Mouse (Mus musculus): ENCODE measurements around the gene Fbln2. TPM values are rescaled to one million over a fixed set of nuclear protein-coding genes. Genes with fewer than 3 reads are reported as not detected.

Fbln2 gene
- polyA plus RNA-seq, 2 experiments = 219 to 294 TPM

DNA sequence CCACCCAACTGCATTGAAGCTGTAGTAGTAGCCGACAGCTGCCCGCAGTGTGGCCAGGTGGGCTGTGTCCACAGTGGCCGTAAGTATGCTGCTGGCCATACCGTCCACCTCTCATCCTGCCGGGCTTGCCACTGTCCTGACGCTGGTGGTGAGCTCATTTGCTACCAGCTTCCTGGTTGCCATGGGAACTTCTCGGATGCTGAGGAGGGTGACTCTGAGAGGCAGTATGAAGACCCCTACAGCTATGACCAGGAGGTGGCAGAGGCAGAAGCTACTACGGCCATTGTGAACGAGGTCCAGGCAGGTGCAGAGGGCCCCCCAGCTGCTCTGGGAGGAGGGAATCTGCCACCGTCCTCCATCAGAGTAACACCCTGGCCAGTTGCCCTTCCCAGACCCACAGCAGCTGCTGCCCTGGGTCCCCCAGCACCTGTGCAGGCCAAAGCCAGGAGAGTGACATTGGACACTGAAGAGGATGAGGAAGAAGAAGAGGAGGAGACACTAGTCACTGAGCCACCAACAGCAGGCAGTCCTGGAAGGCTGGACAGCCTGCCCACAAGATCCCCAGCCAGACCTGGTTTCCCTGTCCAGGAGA, 21.3 kb downstream of the Fbln2 start:
- no peak for ATAC-seq (ENCODE audit: low FRiP score, low read depth)
- no peak for TF ChIP-seq POLR2A (IDR thresholded peaks at IDR 0.05; ENCODE audit: borderline replicate concordance, extremely low read depth, insufficient read depth, insufficient read length)
- H3K4me1 ChIP-seq (ENCODE audit: control insufficient read depth, insufficient read depth, low read length) = peaks cover 42% of the 10 kb centered on the region
- no peaks in the 10 kb centered on the region for H3K9me3 ChIP-seq (ENCODE audit: control insufficient read depth, low read length)
- H3K9ac ChIP-seq (ENCODE audit: low read depth, low read length, severe bottlenecking) = no peak overlapping the region
- no peaks in the 10 kb centered on the region for H3K27me3 ChIP-seq (ENCODE audit: control insufficient read depth, insufficient read depth, low read length)
- H3K4me2 ChIP-seq (replicated peaks; ENCODE audit: low read depth, low read length, severe bottlenecking) = no peak overlapping the region
- whole genome bisulfite sequencing = 72% methylated on average over 10 of the region's 10 CpGs
- peaks cover 44% of the 10 kb centered on the region for H3K36me3 ChIP-seq (ENCODE audit: control insufficient read depth, insufficient read depth, low read length)
- H3K27ac ChIP-seq (replicated peaks; ENCODE audit: low read depth, low read length) = no peak overlapping the region
- no peak for DNase-seq (ENCODE audit: low spot score)
- H3K4me3 ChIP-seq (replicated peaks; ENCODE audit: low read length) = no peak overlapping the region

DNA sequence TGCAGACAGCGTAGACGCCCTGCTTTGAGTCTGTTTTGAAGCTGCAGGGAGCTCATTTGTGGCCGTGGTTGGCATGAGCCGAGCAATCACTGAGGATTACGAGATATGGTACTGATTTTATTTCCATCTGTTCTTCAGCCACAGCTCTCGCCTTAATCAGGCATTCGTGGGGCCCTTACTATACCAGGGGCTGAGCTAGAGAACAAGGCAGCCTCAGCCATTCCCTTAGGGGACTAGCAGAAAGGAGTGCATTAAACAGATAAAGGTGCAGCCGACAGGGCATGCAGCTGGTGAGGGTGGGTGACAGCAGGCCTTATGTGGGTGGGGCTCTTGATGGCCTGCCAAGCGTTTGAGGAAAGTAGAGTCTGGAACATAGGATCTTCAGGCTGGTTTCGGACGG, 23.8 kb downstream of the Fbln2 start:
- Histone ChIP-seq H3K4me1 (ENCODE audit: control insufficient read depth, insufficient read depth, low read length) (peaks cover 35% of the 10 kb centered on the region), H3K9me3 (ENCODE audit: control insufficient read depth, low read length) (no peaks in the 10 kb centered on the region), H3K4me3 (replicated peaks; ENCODE audit: low read length) (no peak overlapping the region), H3K27ac (replicated peaks; ENCODE audit: low read depth, low read length) (peak overlapping the region; percentile 72), H3K27me3 (ENCODE audit: control insufficient read depth, insufficient read depth, low read length) (no peaks in the 10 kb centered on the region), H3K4me2 (replicated peaks; ENCODE audit: low read depth, low read length, severe bottlenecking) (peak overlapping the region; percentile 18; the same call in 1 of the 2 replicates), H3K9ac (ENCODE audit: low read depth, low read length, severe bottlenecking) (0 out of 2 replicates have a peak overlapping the region, but pooled peaks have one; percentile 12), H3K36me3 (ENCODE audit: control insufficient read depth, insufficient read depth, low read length) (peaks cover 41% of the 10 kb centered on the region)
- TF ChIP-seq POLR2A (IDR thresholded peaks at IDR 0.05; ENCODE audit: borderline replicate concordance, extremely low read depth, insufficient read depth, insufficient read length) = no peak
- WGBS = 15% methylated on average over 11 of the region's 11 CpGs
- ATAC-seq (ENCODE audit: low FRiP score, low read depth) (peak; percentile 13; the same call in 1 of the 2 replicates), DNase-seq (ENCODE audit: low spot score) (peak; percentile 17)

GRCm38 (mm10) chr6:91236429-91236828, 24.2 kb downstream of the Fbln2 start:
- peaks cover 35% of the 10 kb centered on the region for H3K4me1 ChIP-seq (ENCODE audit: control insufficient read depth, insufficient read depth, low read length)

GRCm38 (mm10) chr6:91237273-91237672, 25.0 kb downstream of the Fbln2 start:
- H3K9ac ChIP-seq (ENCODE audit: low read depth, low read length, severe bottlenecking) = no peak overlapping the region
- DNase-seq (ENCODE audit: low spot score) (no peak), ATAC-seq (ENCODE audit: low FRiP score, low read depth) (no peak)
- H3K9me3 ChIP-seq (ENCODE audit: control insufficient read depth, low read length) = no peaks in the 10 kb centered on the region
- peak overlapping the region; percentile 72; the same call in 1 of the 2 replicates for H3K27ac ChIP-seq (replicated peaks; ENCODE audit: low read depth, low read length)
- H3K36me3 ChIP-seq (ENCODE audit: control insufficient read depth, insufficient read depth, low read length) = peaks cover 41% of the 10 kb centered on the region
- no peak overlapping the region for H3K4me3 ChIP-seq (replicated peaks; ENCODE audit: low read length)
- no peaks in the 10 kb centered on the region for H3K27me3 ChIP-seq (ENCODE audit: control insufficient read depth, insufficient read depth, low read length)
- 18% methylated on average over 2 of the region's 2 CpGs for WGBS
- no peak for TF ChIP-seq POLR2A (IDR thresholded peaks at IDR 0.05; ENCODE audit: borderline replicate concordance, extremely low read depth, insufficient read depth, insufficient read length)
- no peak overlapping the region for H3K4me2 ChIP-seq (replicated peaks; ENCODE audit: low read depth, low read length, severe bottlenecking)
- peaks cover 35% of the 10 kb centered on the region for H3K4me1 ChIP-seq (ENCODE audit: control insufficient read depth, insufficient read depth, low read length)

More at GRCm38 (mm10) chr6:91236429-91236828, 24.2 kb downstream of the Fbln2 start:
- Histone ChIP-seq H3K27ac (replicated peaks; ENCODE audit: low read depth, low read length) (peak overlapping the region; percentile 72; the same call in 1 of the 2 replicates), H3K27me3 (ENCODE audit: control insufficient read depth, insufficient read depth, low read length) (no peaks in the 10 kb centered on the region), H3K36me3 (ENCODE audit: control insufficient read depth, insufficient read depth, low read length) (peaks cover 41% of the 10 kb centered on the region), H3K9ac (ENCODE audit: low read depth, low read length, severe bottlenecking) (0 out of 2 replicates have a peak overlapping the region, but pooled peaks have one; percentile 12), H3K4me3 (replicated peaks; ENCODE audit: low read length) (no peak overlapping the region), H3K4me2 (replicated peaks; ENCODE audit: low read depth, low read length, severe bottlenecking) (peak overlapping the region; percentile 18; the same call in 1 of the 2 replicates), H3K9me3 (ENCODE audit: control insufficient read depth, low read length) (no peaks in the 10 kb centered on the region)
- ATAC-seq (ENCODE audit: low FRiP score, low read depth) (peak; percentile 36), DNase-seq (ENCODE audit: low spot score) (peak; percentile 48)
- TF ChIP-seq POLR2A (IDR thresholded peaks at IDR 0.05; ENCODE audit: borderline replicate concordance, extremely low read depth, insufficient read depth, insufficient read length) = no peak
- 17% methylated on average over 6 of the region's 6 CpGs for WGBS

GRCm38 (mm10) chr6:91240537-91240936, 28.3 kb downstream of the Fbln2 start:
- no peak for TF ChIP-seq POLR2A (IDR thresholded peaks at IDR 0.05; ENCODE audit: borderline replicate concordance, extremely low read depth, insufficient read depth, insufficient read length)
- no peaks in the 10 kb centered on the region for H3K27me3 ChIP-seq (ENCODE audit: control insufficient read depth, insufficient read depth, low read length)
- peaks cover 33% of the 10 kb centered on the region for H3K4me1 ChIP-seq (ENCODE audit: control insufficient read depth, insufficient read depth, low read length)
- H3K36me3 ChIP-seq (ENCODE audit: control insufficient read depth, insufficient read depth, low read length) = peaks cover 17% of the 10 kb centered on the region
- no peak overlapping the region for H3K9ac ChIP-seq (ENCODE audit: low read depth, low read length, severe bottlenecking)
- no peaks in the 10 kb centered on the region for H3K9me3 ChIP-seq (ENCODE audit: control insufficient read depth, low read length)
- DNase-seq (ENCODE audit: low spot score) = no peak
- 61% methylated on average over 2 of the region's 2 CpGs for WGBS
- H3K27ac ChIP-seq (replicated peaks; ENCODE audit: low read depth, low read length) = no peak overlapping the region
- no peak overlapping the region for H3K4me2 ChIP-seq (replicated peaks; ENCODE audit: low read depth, low read length, severe bottlenecking)
- no peak for ATAC-seq (ENCODE audit: low FRiP score, low read depth)
- H3K4me3 ChIP-seq (replicated peaks; ENCODE audit: low read length) = no peak overlapping the region

Measured in limb, embryonic 14.5 days (tissue).